Mouse (Mus musculus) small intestine, adult 2 months (tissue): ENCODE measurements around the gene Lamc2.

Source experiments
- CTCF ChIP-seq: fragments of 200-500 bp; IDR thresholded peaks from 2 replicates; pipeline ENCODE4 v1.5.1; 2012; ENCODE audit warnings: low read depth, mild to moderate bottlenecking, control low read depth, inconsistent platforms, low read length, moderate library complexity, mixed read lengths; ENCODE audit not compliant: insufficient replicate concordance, insufficient read length; ENCODE audit errors: extremely low read depth
- POLR2A ChIP-seq: fragments of 200-500 bp; IDR thresholded peaks from 2 replicates; pipeline ENCODE4 v1.6.1; 2012; ENCODE audit warnings: low read depth, mild to moderate bottlenecking, control low read depth, inconsistent platforms, low read length, moderate library complexity

GRCm38 (mm10) chr1:153139635-153140034, 46.6 kb downstream of the Lamc2 start:
- TF ChIP-seq POLR2A (no peak), CTCF (no peak)
